Mouse (Mus musculus): Measurements from ENCODE around the gene Tbx4. TPM values are rescaled to one million over a fixed set of nuclear protein-coding genes. Genes with fewer than 3 reads are reported as not detected.

The Tbx4 gene
- polyA plus RNA-seq, 1 experiment from 2014 or later, result 0.08 TPM

DNA sequence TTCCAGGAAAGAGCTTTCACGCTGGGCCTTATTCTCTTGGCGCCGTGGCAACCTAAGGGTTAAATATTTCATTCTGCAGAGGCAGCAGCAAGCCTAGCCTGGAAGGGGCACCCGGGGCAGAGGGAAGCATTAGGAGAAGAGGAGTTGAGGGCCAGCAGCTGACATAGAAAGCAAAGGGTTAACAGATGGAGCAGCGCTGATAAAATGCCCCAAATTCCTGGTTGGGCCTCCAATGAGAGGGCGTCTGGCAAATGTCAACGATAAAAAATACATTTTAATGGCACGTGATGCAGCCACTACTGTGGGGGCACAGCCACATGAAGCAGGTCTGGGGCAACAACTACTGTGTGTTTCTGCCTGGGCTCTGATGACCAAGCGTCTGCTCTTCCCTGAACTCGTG, 23.9 kb downstream of the Tbx4 start:
- Histone ChIP-seq H3K4me3 (ENCODE audit: low read depth, low read length) (no peak overlapping the region), H3K36me3 (ENCODE audit: control insufficient read depth, insufficient read depth, low read length) (no peaks in the 10 kb centered on the region), H3K9ac (ENCODE audit: low read depth, low read length) (no peak overlapping the region), H3K4me1 (replicated peaks; ENCODE audit: control insufficient read depth, insufficient read depth, low read length) (no peaks in the 10 kb centered on the region; the same call in 1 of the 2 replicates), H3K27me3 (ENCODE audit: control insufficient read depth, insufficient read depth, low read length) (no peaks in the 10 kb centered on the region), H3K27ac (ENCODE audit: low read depth, low read length) (no peak overlapping the region), H3K9me3 (ENCODE audit: control insufficient read depth, low read length) (no peaks in the 10 kb centered on the region), H3K4me2 (replicated peaks; ENCODE audit: low read depth, low read length) (no peak overlapping the region)
- ATAC-seq (ENCODE audit: low FRiP score) (no peak), DNase-seq (ENCODE audit: low spot score) (no peak)
- WGBS, result 34% methylated on average over 10 of the region's 10 CpGs

DNA sequence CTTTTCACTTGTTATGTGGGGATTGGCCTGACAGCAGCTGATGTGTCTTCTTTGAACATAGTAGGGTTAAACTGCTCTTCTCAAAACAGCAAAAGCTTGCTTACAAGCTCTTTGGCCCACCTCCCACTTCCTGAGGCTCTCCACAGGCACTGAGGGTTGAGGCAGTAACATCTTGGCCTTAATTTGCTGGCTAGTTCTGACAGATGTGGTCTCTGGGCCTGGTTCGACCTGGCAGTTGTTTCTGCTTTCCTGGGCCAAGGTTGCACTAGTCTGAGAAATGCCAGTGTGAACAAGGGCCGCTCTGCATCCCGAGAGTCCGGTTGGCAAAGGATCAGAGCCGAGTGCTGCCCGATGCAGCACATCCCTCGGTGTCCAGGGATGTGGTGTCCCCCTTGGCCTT, 27.3 kb downstream of the Tbx4 start:
- DNase-seq (ENCODE audit: low spot score) (no peak), ATAC-seq (ENCODE audit: low FRiP score) (no peak)
- no peak overlapping the region for H3K4me3 ChIP-seq (ENCODE audit: low read depth, low read length)
- H3K27me3 ChIP-seq (ENCODE audit: control insufficient read depth, insufficient read depth, low read length), result no peaks in the 10 kb centered on the region
- H3K9me3 ChIP-seq (ENCODE audit: control insufficient read depth, low read length), result no peaks in the 10 kb centered on the region
- no peak overlapping the region for H3K9ac ChIP-seq (ENCODE audit: low read depth, low read length)
- no peak overlapping the region for H3K27ac ChIP-seq (ENCODE audit: low read depth, low read length)
- peaks cover 12% of the 10 kb centered on the region for H3K4me1 ChIP-seq (replicated peaks; ENCODE audit: control insufficient read depth, insufficient read depth, low read length)
- H3K36me3 ChIP-seq (ENCODE audit: control insufficient read depth, insufficient read depth, low read length), result no peaks in the 10 kb centered on the region
- 92% methylated on average over 7 of the region's 7 CpGs for WGBS
- no peak overlapping the region for H3K4me2 ChIP-seq (replicated peaks; ENCODE audit: low read depth, low read length)

DNA sequence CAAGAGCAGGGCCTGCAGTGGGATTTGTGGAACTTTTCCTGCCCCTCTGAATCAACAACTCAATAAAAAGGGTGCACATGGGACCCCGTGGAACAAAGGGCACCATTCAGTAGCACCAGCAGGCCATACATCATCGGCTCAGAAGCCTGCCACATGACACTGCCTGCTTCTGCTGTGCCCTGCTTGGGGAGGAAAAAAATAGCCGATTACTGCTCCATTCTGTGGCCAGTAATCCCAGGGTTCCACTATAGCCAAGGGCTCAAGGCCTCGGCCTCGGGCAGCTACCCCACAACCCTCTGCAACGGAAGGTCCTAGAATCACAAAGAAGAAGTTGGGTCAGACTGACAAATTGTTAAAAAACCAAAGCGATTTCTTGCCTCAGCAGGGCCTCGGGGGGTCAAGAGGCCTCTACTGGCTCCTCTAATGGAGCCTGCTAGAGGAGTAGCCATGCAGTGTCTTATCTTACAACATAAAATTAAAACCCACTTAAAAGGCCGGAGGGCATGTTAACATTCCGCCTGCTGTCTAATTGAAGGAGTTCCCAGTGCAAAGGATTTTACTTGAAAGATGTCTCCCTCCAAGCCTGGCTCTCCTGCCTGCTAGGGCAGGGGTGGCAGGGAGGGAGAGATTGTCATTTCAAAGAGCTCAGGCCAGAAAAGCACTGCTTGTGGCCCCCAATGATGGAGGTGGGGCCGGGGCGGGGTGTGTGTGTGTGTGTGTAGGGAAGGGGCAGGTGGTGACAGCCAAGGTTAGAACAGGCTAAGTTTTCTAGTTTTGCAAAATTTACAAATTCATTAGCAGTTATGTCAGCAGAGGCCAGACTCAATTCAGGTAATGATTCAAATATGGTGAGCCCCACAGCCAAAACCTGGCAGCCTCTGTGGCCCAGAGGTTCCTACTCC, 31.1 kb downstream of the Tbx4 start:
- Histone ChIP-seq H3K36me3 (ENCODE audit: control insufficient read depth, insufficient read depth, low read length) (no peaks in the 10 kb centered on the region), H3K9me3 (ENCODE audit: control insufficient read depth, low read length) (no peaks in the 10 kb centered on the region), H3K27ac (ENCODE audit: low read depth, low read length) (peak overlapping the region; percentile 70), H3K4me2 (replicated peaks; ENCODE audit: low read depth, low read length) (no peak overlapping the region; the same call in 1 of the 2 replicates), H3K4me3 (ENCODE audit: low read depth, low read length) (no peak overlapping the region), H3K9ac (ENCODE audit: low read depth, low read length) (no peak overlapping the region), H3K4me1 (replicated peaks; ENCODE audit: control insufficient read depth, insufficient read depth, low read length) (peaks cover 15% of the 10 kb centered on the region), H3K27me3 (ENCODE audit: control insufficient read depth, insufficient read depth, low read length) (no peaks in the 10 kb centered on the region)
- DNase-seq (ENCODE audit: low spot score) (peak; percentile 61), ATAC-seq (ENCODE audit: low FRiP score) (peak; percentile 71; the same call in 1 of the 2 replicates)
- WGBS, result 24% methylated on average over 12 of the region's 12 CpGs

DNA sequence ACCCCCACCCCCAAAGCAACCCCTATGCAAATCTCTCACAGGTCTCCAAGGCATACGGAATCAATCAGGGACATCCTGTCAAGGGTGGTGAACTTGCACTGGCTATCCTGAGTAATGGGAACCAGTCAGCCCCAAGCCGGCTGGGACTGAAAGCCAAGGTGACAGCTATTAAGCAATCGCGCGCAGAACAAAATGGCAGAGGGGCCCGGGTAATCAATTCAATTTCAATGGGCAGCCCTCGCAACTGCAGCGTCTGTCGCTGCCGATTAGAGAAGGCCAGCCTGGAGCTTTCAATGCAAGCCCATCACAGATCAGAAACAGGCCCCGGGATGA, 31.7 kb downstream of the Tbx4 start:
- H3K4me3 ChIP-seq (ENCODE audit: low read depth, low read length), result no peak overlapping the region
- peak overlapping the region; percentile 40; the same call in 1 of the 2 replicates for H3K27ac ChIP-seq (ENCODE audit: low read depth, low read length)
- H3K4me1 ChIP-seq (replicated peaks; ENCODE audit: control insufficient read depth, insufficient read depth, low read length), result peaks cover 15% of the 10 kb centered on the region
- ATAC-seq (ENCODE audit: low FRiP score) (peak; percentile 56), DNase-seq (ENCODE audit: low spot score) (peak; percentile 66)
- no peak overlapping the region; the same call in 1 of the 2 replicates for H3K4me2 ChIP-seq (replicated peaks; ENCODE audit: low read depth, low read length)
- no peak overlapping the region for H3K9ac ChIP-seq (ENCODE audit: low read depth, low read length)
- H3K27me3 ChIP-seq (ENCODE audit: control insufficient read depth, insufficient read depth, low read length), result no peaks in the 10 kb centered on the region; the same call in 1 of the 2 replicates
- H3K36me3 ChIP-seq (ENCODE audit: control insufficient read depth, insufficient read depth, low read length), result no peaks in the 10 kb centered on the region
- WGBS, result 8% methylated on average over 11 of the region's 11 CpGs
- no peaks in the 10 kb centered on the region for H3K9me3 ChIP-seq (ENCODE audit: control insufficient read depth, low read length)

DNA sequence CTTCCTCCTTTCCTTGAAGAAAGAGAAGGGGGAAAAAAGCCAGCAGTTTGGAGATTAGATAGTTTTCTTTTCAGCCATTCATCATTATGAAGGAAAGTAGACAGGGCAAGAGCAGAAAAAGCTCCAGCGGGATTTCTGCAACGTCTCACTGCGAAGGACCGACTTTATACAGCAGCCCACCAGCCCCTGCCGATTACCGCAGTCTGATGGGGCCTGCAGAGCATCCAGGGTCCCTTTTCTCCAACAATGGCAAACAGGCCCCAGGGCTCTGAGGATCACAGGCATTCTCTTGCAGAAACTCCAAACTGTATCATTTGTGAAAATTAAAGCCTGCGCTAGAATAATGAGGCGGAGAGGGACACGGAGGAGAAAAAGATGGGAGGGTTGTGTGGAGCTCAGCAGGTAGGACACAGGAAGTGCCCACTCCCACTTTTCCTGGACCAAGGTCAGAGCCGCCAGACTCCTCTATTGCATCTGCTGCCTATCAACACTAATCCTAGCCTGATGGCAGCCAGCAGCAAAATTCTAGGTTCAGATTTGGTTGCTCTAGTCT, 32.2 kb downstream of the Tbx4 start:
- H3K36me3 ChIP-seq (ENCODE audit: control insufficient read depth, insufficient read depth, low read length), result no peaks in the 10 kb centered on the region
- peaks cover 5% of the 10 kb centered on the region; the same call in 1 of the 2 replicates for H3K27me3 ChIP-seq (ENCODE audit: control insufficient read depth, insufficient read depth, low read length)
- WGBS, result 38% methylated on average over 10 of the region's 10 CpGs
- no peak overlapping the region; the same call in 1 of the 2 replicates for H3K4me2 ChIP-seq (replicated peaks; ENCODE audit: low read depth, low read length)
- no peaks in the 10 kb centered on the region for H3K9me3 ChIP-seq (ENCODE audit: control insufficient read depth, low read length)
- ATAC-seq (ENCODE audit: low FRiP score), result no peak
- peak overlapping the region; percentile 40 for H3K27ac ChIP-seq (ENCODE audit: low read depth, low read length)
- H3K4me1 ChIP-seq (replicated peaks; ENCODE audit: control insufficient read depth, insufficient read depth, low read length), result peaks cover 15% of the 10 kb centered on the region
- no peak for DNase-seq (ENCODE audit: low spot score)
- no peak overlapping the region for H3K4me3 ChIP-seq (ENCODE audit: low read depth, low read length)
- 0 out of 2 replicates have a peak overlapping the region, but pooled peaks have one; percentile 7 for H3K9ac ChIP-seq (ENCODE audit: low read depth, low read length)

DNA sequence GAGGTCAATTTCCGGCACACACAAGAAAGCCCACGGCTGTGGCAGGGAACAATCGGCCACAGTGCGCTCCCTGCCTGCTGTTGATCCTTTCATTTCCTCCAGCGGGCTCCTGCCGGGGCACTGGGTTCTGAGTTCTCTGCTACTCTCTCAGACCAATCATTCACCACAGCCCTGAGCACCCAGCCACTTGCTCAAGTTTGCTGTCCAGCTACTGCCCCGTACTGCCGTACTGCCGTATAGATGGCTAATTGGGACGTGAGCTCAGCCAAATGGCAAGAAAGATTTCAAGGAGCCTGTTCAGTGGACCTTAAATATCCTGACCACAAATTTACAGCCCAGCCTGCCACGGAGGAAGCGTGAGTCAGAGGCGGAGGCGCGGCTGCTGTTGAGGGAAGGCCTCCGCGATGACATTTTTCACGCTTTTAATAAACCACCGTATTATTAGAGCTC, 39.1 kb downstream of the Tbx4 start:
- no peak overlapping the region for H3K9ac ChIP-seq (ENCODE audit: low read depth, low read length)
- H3K36me3 ChIP-seq (ENCODE audit: control insufficient read depth, insufficient read depth, low read length), result no peaks in the 10 kb centered on the region
- peak overlapping the region; percentile 39 for H3K4me2 ChIP-seq (replicated peaks; ENCODE audit: low read depth, low read length)
- no peak overlapping the region for H3K27ac ChIP-seq (ENCODE audit: low read depth, low read length)
- WGBS, result 12% methylated on average over 19 of the region's 19 CpGs
- H3K4me1 ChIP-seq (replicated peaks; ENCODE audit: control insufficient read depth, insufficient read depth, low read length), result no peaks in the 10 kb centered on the region
- H3K4me3 ChIP-seq (ENCODE audit: low read depth, low read length), result peak overlapping the region; percentile 20
- H3K9me3 ChIP-seq (ENCODE audit: control insufficient read depth, low read length), result no peaks in the 10 kb centered on the region
- peaks cover 38% of the 10 kb centered on the region for H3K27me3 ChIP-seq (ENCODE audit: control insufficient read depth, insufficient read depth, low read length)
- no peak for ATAC-seq (ENCODE audit: low FRiP score)
- DNase-seq (ENCODE audit: low spot score), result peak; percentile 65

DNA sequence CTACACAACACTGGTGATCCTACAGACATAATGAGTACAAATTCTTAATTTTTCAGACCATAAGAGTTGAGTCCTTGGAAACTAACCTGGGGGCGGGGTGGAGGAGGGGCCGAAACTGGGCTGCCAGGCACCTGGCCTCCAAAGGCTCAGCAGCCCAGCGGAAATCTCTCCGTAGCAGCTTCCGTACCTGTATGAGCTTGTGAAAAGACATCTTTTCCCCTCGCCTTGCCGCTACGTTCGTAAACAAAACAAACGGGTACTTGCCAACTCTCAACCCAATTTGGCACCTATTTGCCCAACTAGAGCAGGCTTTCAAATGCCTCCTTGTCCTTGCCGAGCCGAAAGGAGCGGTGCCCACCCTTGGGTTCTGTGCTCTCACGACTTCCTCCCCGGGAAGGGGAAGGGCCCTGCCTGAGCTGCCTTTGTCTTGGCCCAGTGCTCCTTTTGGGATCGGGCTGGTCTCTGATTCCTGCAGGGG, 40.1 kb downstream of the Tbx4 start:
- H3K4me1 ChIP-seq (replicated peaks; ENCODE audit: control insufficient read depth, insufficient read depth, low read length), result no peaks in the 10 kb centered on the region
- no peak for ATAC-seq (ENCODE audit: low FRiP score)
- H3K36me3 ChIP-seq (ENCODE audit: control insufficient read depth, insufficient read depth, low read length), result no peaks in the 10 kb centered on the region
- H3K4me2 ChIP-seq (replicated peaks; ENCODE audit: low read depth, low read length), result no peak overlapping the region
- DNase-seq (ENCODE audit: low spot score), result peak; percentile 52
- no peak overlapping the region for H3K9ac ChIP-seq (ENCODE audit: low read depth, low read length)
- 6% methylated on average over 16 of the region's 16 CpGs for WGBS
- no peak overlapping the region for H3K4me3 ChIP-seq (ENCODE audit: low read depth, low read length)
- H3K27ac ChIP-seq (ENCODE audit: low read depth, low read length), result no peak overlapping the region
- H3K9me3 ChIP-seq (ENCODE audit: control insufficient read depth, low read length), result no peaks in the 10 kb centered on the region
- peaks cover 38% of the 10 kb centered on the region for H3K27me3 ChIP-seq (ENCODE audit: control insufficient read depth, insufficient read depth, low read length)

DNA sequence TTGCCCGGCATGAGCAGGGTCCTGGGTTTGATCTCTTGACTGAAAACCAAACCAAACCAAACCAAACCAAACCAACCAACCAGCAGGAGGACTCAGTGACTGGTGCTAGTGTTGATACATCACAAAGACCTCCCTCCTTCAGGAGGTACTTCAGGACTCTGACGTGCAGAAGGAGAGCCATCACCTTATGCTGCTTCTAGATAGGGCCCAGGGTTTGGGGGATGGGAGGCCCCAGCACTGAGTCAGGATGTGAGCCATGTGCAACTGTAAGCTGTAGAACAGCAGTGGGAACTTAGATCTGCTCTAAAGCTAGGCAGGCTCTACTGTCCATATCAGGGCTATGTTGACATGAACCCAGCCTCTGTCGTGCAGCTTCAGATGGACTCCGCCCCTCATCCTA, 41.9 kb downstream of the Tbx4 start:
- DNase-seq (ENCODE audit: low spot score), result no peak
- Histone ChIP-seq H3K9ac (ENCODE audit: low read depth, low read length) (no peak overlapping the region), H3K4me3 (ENCODE audit: low read depth, low read length) (no peak overlapping the region), H3K4me1 (replicated peaks; ENCODE audit: control insufficient read depth, insufficient read depth, low read length) (no peaks in the 10 kb centered on the region), H3K27ac (ENCODE audit: low read depth, low read length) (no peak overlapping the region), H3K9me3 (ENCODE audit: control insufficient read depth, low read length) (no peaks in the 10 kb centered on the region), H3K4me2 (replicated peaks; ENCODE audit: low read depth, low read length) (no peak overlapping the region), H3K27me3 (ENCODE audit: control insufficient read depth, insufficient read depth, low read length) (peaks cover 37% of the 10 kb centered on the region), H3K36me3 (ENCODE audit: control insufficient read depth, insufficient read depth, low read length) (no peaks in the 10 kb centered on the region)
- 79% methylated on average over 4 of the region's 4 CpGs for WGBS
- no peak for ATAC-seq (ENCODE audit: low FRiP score)
